Mouse (Mus musculus) forebrain, embryonic 16.5 days (tissue): ENCODE results near the gene Cetn2. TPM values are rescaled to one million over a fixed set of nuclear protein-coding genes. Genes with fewer than 3 reads are reported as not detected.

ENCODE experiments used
- ATAC-seq: fragments of 200-750 bp; cut with Nextera tagmentation; 2 replicates; pipeline ENCODE4 v1.8.0; 2017; ENCODE audit warnings: mild to moderate bottlenecking, moderate library complexity
- H3K27ac ChIP-seq: fragments of 300-500 bp; sonication (generic); 2 replicates; pipeline ENCODE4 v1.5.1; 2014; ENCODE audit warnings: low read length, control low read depth
- H3K27me3 ChIP-seq: fragments of 300-500 bp; sonication (generic); replicated peaks from 2 replicates; pipeline ENCODE4 v1.6.1; 2014; ENCODE audit warnings: low read length; ENCODE audit not compliant: control insufficient read depth, insufficient read depth
- H3K36me3 ChIP-seq: fragments of 300-500 bp; sonication (generic); 2 replicates; pipeline ENCODE4 v1.6.1; 2014; ENCODE audit not compliant: control insufficient read depth, insufficient read depth
- H3K4me1 ChIP-seq: fragments of 300-500 bp; sonication (generic); replicated peaks from 2 replicates; pipeline ENCODE4 v1.6.1; 2014; ENCODE audit warnings: low read length; ENCODE audit not compliant: control insufficient read depth, insufficient read depth
- H3K4me2 ChIP-seq: fragments of 300-500 bp; sonication (generic); 2 replicates; pipeline ENCODE4 v1.6.1; 2014; ENCODE audit warnings: mild to moderate bottlenecking, low read length, control low read depth
- H3K4me3 ChIP-seq: fragments of 300-500 bp; sonication (generic); replicated peaks from 2 replicates; pipeline ENCODE4 v1.5.1; 2014; ENCODE audit warnings: mild to moderate bottlenecking, low read length, control low read depth
- H3K9ac ChIP-seq: fragments of 300-500 bp; sonication (generic); replicated peaks from 2 replicates; pipeline ENCODE4 v1.6.1; 2014; ENCODE audit warnings: low read depth, low read length, control low read depth
- H3K9me3 ChIP-seq: fragments of 300-500 bp; sonication (generic); 2 replicates; pipeline ENCODE4 v1.6.1; 2016; ENCODE audit warnings: low read length; ENCODE audit not compliant: control insufficient read depth
- WGBS: fragments of 180-500 bp; shearing (Covaris S2); extraction: QIAGEN DNeasy Blood & Tissue Kit; methylation state at CpG from one replicate; pipeline ENCODE4 v1.1.7; 2014; 5-methylcytosine and 5-hydroxymethylcytosine counted together
- polyA plus RNA-seq: library from polyadenylated mRNA; unstranded; fragments of >200 nt; fragmentation: Nextera tagmentation; extraction: Ambion mirVana; gene quantifications from 2 replicates; pipeline ENCODE4 v1.2.1, GENCODE M21; 2015

Gene Cetn2
- polyA plus RNA-seq, 1 experiment from 2014 or later: 73.5 TPM

DNA sequence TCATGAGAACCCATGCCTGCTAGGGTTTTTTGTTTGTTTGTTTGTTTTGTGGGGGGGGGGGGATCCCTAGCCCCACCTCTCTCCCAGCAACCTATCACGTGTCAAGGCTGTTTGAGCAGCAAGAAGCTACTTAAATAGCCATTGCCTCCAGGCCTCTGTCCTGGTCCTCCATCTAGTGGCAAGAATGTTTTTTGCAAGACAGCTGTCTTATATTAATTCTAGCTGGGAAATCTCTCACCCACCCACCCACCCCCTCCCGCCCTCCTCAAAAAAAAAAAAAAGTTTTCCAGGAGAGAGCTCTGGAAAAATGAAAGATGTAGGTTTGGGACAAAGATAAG lies 9.8 kb downstream of the Cetn2 start:
- H3K36me3 ChIP-seq: no peaks in the 10 kb centered on the region
- no peak overlapping the region for H3K4me3 ChIP-seq
- H3K9me3 ChIP-seq: no peaks in the 10 kb centered on the region
- WGBS: 19% methylated on average over 2 of the region's 2 CpGs
- no peak overlapping the region for H3K9ac ChIP-seq
- peak; percentile 75 for ATAC-seq
- H3K27ac ChIP-seq: no peak overlapping the region
- H3K4me1 ChIP-seq: no peaks in the 10 kb centered on the region
- no peaks in the 10 kb centered on the region for H3K27me3 ChIP-seq
- H3K4me2 ChIP-seq: no peak overlapping the region

GRCm38 (mm10) chrX:72907619-72908403 lies 10.4 kb downstream of the Cetn2 start:
- ATAC-seq: peak; percentile 57
- WGBS: 69% methylated on average over 6 of the region's 6 CpGs
- no peak overlapping the region for H3K9ac ChIP-seq
- H3K9me3 ChIP-seq: no peaks in the 10 kb centered on the region
- H3K4me3 ChIP-seq: no peak overlapping the region
- no peak overlapping the region for H3K27ac ChIP-seq
- H3K4me2 ChIP-seq: no peak overlapping the region
- no peaks in the 10 kb centered on the region for H3K27me3 ChIP-seq
- no peaks in the 10 kb centered on the region for H3K4me1 ChIP-seq
- H3K36me3 ChIP-seq: no peaks in the 10 kb centered on the region

GRCm38 (mm10) chrX:72902530-72902929 lies 15.7 kb downstream of the Cetn2 start:
- WGBS: 48% methylated on average over 1 of the region's 1 CpGs

DNA sequence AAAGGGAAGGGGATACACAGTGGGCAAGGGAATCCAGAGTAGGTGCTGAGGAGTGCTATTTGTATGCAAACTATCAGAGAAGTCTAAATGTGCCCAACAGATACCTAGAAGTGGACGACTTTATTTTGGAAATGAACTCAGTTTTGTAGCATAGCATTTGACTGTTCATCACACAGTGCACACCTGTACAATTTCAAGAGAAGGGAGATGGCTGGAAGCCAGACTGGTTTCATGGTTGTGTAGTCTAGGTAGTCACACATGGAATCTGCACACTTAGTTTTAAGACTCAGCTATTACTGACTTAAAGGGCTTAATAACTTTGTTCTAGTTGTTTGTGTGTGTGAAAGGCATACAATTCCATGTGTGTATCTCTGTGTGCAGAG lies 22.2 kb downstream of the Cetn2 start:
- Histone ChIP-seq H3K4me1 (peaks cover 6% of the 10 kb centered on the region; the same call in 1 of the 2 replicates), H3K9me3 (no peaks in the 10 kb centered on the region), H3K9ac (no peak overlapping the region), H3K4me3 (no peak overlapping the region), H3K27me3 (no peaks in the 10 kb centered on the region), H3K4me2 (peak overlapping the region; percentile 38), H3K36me3 (no peaks in the 10 kb centered on the region), H3K27ac (peak overlapping the region; percentile 52)
- ATAC-seq: peak; percentile 30; the same call in 1 of the 2 replicates
- 33% methylated on average over 1 of the region's 1 CpGs for WGBS

More at GRCm38 (mm10) chrX:72902530-72902929, 15.7 kb downstream of the Cetn2 start:
- Histone ChIP-seq H3K4me3 (no peak overlapping the region), H3K36me3 (no peaks in the 10 kb centered on the region), H3K27me3 (no peaks in the 10 kb centered on the region), H3K4me2 (no peak overlapping the region), H3K4me1 (no peaks in the 10 kb centered on the region), H3K9me3 (no peaks in the 10 kb centered on the region), H3K9ac (no peak overlapping the region), H3K27ac (no peak overlapping the region)
- ATAC-seq: no peak

DNA sequence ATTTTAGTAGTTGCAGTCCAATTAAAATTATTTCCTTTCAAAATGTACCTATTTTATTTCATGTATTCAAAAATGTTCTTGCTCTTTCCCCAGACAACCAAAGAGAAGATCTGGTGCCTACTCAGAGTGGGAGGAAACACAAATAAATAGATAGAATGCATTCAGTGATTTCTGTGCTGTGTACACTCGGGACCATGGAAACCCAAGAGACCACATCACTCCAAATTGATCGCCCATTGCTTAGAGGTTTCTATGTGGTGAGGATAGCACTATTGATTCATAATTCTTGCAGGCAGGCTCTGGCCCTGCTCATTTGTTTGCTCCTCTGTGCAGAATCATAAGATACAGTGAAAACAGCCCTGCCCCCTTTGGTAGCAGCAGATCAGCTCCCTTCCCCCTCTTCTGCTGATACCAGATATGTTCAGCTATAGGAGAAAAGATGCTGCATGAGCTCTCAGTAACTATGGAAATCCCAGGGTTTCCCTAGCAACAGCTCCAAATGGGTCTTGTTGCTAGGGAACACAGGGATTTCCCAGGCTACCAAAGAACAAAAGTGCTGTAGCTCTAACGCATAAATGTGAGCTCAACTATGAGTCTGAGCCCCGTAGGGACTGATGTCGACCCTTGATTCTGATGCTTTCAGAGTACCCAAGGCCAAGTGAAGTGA lies 22.7 kb downstream of the Cetn2 start:
- H3K36me3 ChIP-seq: no peaks in the 10 kb centered on the region
- 21% methylated on average over 5 of the region's 5 CpGs for WGBS

More for the DNA sequence above, 22.7 kb downstream of the Cetn2 start:
- ATAC-seq: peak; percentile 97
- no peak overlapping the region for H3K4me3 ChIP-seq
- H3K27me3 ChIP-seq: no peaks in the 10 kb centered on the region
- H3K4me2 ChIP-seq: peak overlapping the region; percentile 38
- H3K9ac ChIP-seq: 0 out of 2 replicates have a peak overlapping the region, but pooled peaks have one; percentile 13
- peak overlapping the region; percentile 76 for H3K27ac ChIP-seq
- peaks cover 6% of the 10 kb centered on the region; the same call in 1 of the 2 replicates for H3K4me1 ChIP-seq
- H3K9me3 ChIP-seq: no peaks in the 10 kb centered on the region

Other genes starting within 250 kb of the Cetn2 start
- gene Gabrq, start 93.2 kb downstream of the Cetn2 start, polyA plus RNA-seq: 1.4 and 2.5 TPM in 2 replicates
- gene Nsdhl, start 146 bp upstream of the Cetn2 start, polyA plus RNA-seq: 39.3 and 41.2 TPM in 2 replicates
- 0.96 and 1.9 TPM in 2 replicates for gene Zfp185, start 68.9 kb upstream of the Cetn2 start, polyA plus RNA-seq
- gene Pnma5, start 118.7 kb upstream of the Cetn2 start, polyA plus RNA-seq: 0.22 TPM in 1 of 2 replicates, not detected in the other
- gene Pnma3, start 146.4 kb upstream of the Cetn2 start, polyA plus RNA-seq: 2.5 and 3.0 TPM in 2 replicates
- 0.71 TPM in 1 of 2 replicates, not detected in the other for gene Xlr4a, start 164.1 kb upstream of the Cetn2 start, polyA plus RNA-seq
- gene Xlr3a, start 178.7 kb upstream of the Cetn2 start, polyA plus RNA-seq: 2.3 and 4.3 TPM in 2 replicates
- 0.72 and 0.76 TPM in 2 replicates for gene Gm14685, start 198.6 kb upstream of the Cetn2 start, polyA plus RNA-seq
- gene Xlr5b, start 230.4 kb upstream of the Cetn2 start, polyA plus RNA-seq: not detected in 2 replicates
- 0.86 TPM in 1 of 2 replicates, not detected in the other for gene DXBay18, start 231.0 kb upstream of the Cetn2 start, polyA plus RNA-seq